Mouse (Mus musculus) brain, embryonic 18.5 days (tissue): ENCODE measurements around the gene Taar7d.
"Not testable (repeated sequence)": the region's sequence is repeated elsewhere in the genome, so short reads cannot be mapped to it uniquely, and the experiment has no call there.

Experiments
- DNase-seq: peaks from one replicate; pipeline ENCODE4 v3.0.0-alpha.2; 2012; ENCODE audit warnings: low read depth, low spot score

Gene Taar7d

DNA sequence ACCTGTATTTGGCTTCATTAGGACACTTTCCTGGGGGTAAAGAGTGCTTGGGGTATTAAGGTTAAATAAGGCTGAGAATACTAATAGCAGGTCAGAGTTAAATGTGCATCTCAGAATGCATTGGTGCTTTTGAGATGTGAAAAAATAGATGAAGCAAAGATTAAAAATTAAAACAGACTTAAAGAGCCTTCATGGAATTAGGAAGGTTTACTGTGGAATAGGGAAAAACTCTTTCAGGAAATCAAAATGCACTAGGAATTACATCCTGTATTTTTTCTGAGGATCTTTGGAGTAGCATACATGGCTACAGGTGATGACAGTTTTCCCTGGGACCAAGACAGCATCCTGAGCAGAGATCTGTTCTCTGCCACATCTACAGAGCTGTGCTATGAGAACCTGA lies at the start of gene Taar7d:
Gene Taar7d, plus strand, starts transcription at position 301 of the 400 bp plus-strand sequence.
- DNase-seq, result no peak

- DNase-seq, result no peak
Observed at GRCm38 (mm10) chr10:23977958-23978357, 49.1 kb upstream of the Taar7d start.

GRCm38 (mm10) chr10:23978901-23979705 lies 47.9 kb upstream of the Taar7d start:
- peak; percentile 47 for DNase-seq

GRCm38 (mm10) chr10:23985546-23985945 lies 41.5 kb upstream of the Taar7d start, which contains the start of gene Taar6:
Gene Taar6 (minus strand): TSS chr10:23985646.
- DNase-seq, result no peak

DNA sequence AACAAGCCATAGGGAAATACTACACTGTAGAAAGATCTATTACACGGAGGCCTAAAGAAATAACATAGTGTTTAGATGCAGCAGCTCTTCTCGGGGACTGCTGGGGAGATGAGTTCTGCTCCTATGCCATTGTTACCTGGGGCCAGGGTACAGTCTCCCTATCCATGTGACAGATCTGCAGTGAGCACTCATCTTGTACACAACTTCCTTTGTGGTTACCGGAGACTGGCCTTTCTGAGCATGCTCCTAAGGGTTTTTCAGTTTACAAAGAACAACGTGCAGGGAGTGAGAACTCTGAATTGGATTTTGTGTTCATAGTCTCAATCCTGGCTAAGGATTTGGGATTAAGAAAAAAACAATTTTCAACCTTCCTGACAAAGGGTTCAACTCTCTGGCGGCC lies 40.6 kb upstream of the Taar7d start:
- no peak for DNase-seq

DNA sequence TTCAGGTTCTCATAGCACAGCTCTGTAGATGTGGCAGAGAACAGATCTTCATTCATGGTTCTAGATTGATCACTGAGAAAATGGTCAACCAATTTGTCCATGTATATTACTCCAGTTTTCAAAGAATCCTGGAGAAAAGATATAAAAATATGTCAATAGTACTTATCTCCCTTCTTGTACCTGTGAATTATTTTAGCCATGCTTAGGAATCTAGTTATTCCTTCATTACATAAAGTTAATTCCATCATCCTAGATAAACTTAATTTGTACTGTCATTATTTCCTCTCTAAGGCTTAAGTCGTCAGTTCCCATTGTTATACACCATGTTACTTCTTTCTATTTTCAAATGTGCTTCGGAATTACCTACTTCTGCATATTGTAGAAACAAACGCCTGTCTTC lies 33.6 kb upstream of the Taar7d start, which contains the start of gene Taar7a:
Gene Taar7a, minus strand, starts transcription at position 101 of the 400 bp plus-strand sequence.
- no peak for DNase-seq

- DNase-seq, result no peak
Observed at GRCm38 (mm10) chr10:23999639-24000038, 27.4 kb upstream of the Taar7d start, which contains the start of gene Taar7b. Gene Taar7b (plus strand): TSS chr10:23999939.

DNA sequence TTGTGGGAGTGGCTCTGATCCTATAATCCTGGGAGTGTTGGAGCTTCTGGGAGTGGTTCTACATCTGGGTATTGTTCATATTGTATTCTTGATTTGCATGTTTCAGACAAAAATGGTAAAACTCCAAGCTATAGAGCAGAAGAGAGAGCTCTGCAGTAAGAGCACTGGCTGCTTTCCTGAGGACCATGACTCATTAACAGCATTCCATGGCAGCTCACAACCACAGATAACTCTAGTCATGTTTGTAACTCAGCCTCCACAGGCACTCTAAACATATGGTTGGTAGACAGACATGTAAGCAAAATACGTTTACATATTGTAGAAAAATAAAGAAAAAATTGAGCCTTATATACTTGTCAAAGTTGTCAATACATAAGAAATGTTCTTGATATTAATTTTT lies 20.6 kb upstream of the Taar7d start:
- DNase-seq, result no peak

- DNase-seq, result no peak
Observed at GRCm38 (mm10) chr10:24007034-24007433, 20.0 kb upstream of the Taar7d start.

- DNase-seq, result no peak
Observed at GRCm38 (mm10) chr10:24008143-24008542, 18.9 kb upstream of the Taar7d start.

DNA sequence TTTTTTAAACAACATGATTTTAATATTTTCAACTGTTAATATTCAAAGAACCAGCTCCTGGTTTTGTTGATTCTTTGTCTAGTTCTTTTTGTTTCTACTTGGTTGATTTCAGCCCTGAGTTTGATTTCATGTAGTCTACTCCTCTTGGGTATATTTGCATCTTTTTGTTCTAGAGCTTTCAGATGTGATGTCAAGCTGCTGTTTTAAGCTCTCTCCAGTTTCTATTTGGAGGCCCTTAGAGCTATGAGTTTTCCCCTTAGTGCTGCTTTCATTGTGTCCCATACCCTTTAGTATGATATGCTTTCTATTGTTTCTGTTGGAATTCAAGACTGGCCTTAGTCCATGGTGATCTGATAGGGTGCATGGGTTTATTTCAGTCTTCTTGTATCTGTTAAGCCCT lies 4.3 kb downstream of the Taar7d start:
- DNase-seq, result no peak

DNA sequence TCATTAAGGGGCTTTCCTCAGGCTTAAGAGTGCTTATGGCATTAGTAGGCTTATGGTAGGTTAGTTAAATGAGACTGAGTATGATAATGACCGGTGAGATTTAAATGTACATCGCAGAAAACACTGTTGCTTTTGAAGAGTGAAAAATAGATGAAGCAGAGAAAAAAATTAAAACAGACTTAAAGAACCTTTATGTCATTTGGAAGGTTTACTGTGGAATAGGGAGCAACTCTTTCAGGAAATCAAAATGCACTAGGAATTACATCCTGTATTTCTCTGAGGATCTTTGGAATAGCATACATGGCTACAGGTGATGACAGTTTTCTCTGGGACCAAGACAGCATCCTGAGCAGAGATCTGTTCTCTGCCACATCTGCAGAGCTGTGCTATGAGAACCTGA lies 10.3 kb downstream of the Taar7d start, which contains the start of gene Taar7e:
Gene Taar7e, plus strand, starts transcription at position 301 of the 400 bp plus-strand sequence.
- DNase-seq, result no peak

DNA sequence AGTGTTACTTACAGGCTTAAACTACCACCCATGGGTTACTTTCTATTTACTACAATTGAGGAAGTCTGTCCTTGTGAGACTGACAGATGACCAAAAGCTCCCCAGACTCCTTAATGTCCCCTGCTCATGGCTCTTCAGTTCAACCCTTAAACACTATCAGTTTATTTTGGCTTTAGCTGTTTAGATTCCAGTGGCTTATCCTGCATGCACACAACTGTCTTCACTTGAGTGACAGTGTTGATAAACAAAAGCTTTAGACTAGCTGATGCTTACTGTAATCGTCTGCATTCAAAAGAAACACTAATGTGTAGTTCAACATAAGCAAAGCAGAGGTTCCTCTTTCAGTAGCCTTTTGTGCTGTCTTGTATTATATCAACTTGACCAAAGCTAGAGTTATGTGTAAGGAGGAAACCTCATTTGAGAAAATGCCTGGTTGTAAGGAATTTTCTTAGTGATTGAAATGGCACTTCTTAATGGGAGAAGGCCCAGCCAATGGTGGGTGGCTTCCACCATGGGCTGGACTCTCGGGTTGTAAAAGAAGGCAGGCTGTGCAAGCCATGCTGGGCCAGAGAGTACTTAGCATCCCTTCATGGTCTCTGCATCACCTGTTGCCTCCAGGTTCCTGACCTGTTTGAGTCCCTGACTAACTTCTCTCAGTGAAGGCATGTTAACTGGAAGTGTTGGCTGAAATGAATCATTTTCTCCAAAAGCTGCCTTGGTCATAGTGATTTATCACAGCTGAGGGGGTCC lies 13.3 kb downstream of the Taar7d start:
- no peak for DNase-seq

DNA sequence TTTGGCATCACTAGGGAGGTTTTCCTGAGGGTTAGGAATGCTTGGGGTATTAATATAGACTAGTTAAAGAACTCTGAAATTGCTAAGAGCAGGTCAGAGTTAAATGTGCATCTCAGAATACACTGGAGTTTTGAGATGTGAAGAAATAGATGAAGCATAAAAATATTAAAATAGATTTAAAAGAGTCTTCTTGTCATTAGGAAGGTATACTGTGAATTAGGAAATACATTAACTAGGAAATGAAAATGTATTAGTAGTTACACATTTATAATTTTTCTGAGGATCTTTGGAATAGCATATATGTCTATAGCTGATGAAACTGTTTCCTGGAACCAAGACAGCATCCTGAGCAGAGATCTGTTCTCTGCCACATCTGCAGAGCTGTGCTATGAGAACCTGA lies 22.2 kb downstream of the Taar7d start, which contains the start of gene Taar7f:
Gene Taar7f, plus strand, starts transcription at position 301 of the 400 bp plus-strand sequence.
- DNase-seq, result no peak

DNA sequence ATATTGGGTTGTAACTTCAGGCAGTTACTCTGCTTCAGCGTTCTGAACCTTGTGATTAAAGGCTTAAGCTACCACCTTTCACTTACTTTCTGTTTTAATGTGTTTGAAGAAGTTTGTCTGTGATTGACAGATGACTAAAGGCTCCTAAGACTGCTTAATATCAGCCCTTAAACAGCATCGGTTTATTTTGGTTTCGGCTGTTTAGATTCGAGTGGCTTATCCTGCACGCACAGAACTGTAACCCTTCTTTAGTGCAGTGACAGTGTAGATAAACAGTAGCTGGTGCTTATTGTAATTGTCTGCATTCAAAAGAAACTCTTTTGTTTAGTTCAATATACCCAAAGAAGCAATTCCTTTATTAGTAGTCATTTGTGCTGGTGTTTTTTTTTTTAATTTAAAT lies 25.0 kb downstream of the Taar7d start:
- DNase-seq, result no peak

DNA sequence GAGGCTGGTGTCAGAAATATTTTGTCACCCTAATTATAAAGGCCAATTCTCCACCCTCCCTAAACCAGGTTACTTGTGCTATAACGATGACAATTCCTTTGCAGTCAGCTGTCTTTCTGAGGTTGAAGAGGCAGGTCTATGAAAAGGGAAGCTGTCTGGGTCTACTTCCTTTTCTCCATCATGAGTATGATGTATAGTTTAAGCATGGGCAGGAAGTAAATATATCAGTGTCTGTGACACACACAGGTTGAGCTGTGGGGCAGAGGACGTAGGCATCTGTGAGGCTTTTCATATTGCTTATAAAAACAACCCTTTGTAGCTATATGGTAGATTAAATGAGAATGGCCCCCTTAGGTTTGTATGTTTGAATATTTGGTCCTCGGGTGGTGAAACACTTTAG lies 32.0 kb downstream of the Taar7d start:
- DNase-seq, result no peak

- not testable (repeated sequence) for DNase-seq
Observed at GRCm38 (mm10) chr10:24074751-24075150, 47.7 kb downstream of the Taar7d start.

DNA sequence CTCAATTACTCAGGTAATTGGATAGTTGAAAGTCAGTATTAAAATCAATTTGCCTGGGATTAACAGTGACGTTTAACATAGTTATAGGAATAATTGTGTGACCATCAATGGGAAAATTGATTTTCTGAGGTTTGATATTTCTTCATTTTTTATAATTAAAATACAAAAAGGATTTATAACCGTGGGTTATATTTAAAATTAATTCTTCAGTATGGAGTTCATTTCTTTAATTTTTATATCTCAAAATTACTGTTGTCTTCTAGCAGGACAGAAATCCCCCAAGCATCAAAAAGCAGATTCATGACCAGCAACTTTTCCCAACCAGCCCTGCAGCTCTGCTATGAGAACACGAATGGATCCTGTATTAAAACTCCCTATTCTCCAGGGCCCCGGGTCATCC lies 49.2 kb downstream of the Taar7d start, which contains the start of gene Taar8a:
Gene Taar8a, plus strand, starts transcription at position 301 of the 400 bp plus-strand sequence.
- DNase-seq, result not testable (repeated sequence)
